Mouse (Mus musculus): ENCODE measurements around the gene Tcirg1. TPM values are rescaled to one million over a fixed set of nuclear protein-coding genes. Genes with fewer than 3 reads are reported as not detected.

The Tcirg1 gene
- polyA plus RNA-seq, 1 experiment from 2014 or later = 16.8 TPM

DNA sequence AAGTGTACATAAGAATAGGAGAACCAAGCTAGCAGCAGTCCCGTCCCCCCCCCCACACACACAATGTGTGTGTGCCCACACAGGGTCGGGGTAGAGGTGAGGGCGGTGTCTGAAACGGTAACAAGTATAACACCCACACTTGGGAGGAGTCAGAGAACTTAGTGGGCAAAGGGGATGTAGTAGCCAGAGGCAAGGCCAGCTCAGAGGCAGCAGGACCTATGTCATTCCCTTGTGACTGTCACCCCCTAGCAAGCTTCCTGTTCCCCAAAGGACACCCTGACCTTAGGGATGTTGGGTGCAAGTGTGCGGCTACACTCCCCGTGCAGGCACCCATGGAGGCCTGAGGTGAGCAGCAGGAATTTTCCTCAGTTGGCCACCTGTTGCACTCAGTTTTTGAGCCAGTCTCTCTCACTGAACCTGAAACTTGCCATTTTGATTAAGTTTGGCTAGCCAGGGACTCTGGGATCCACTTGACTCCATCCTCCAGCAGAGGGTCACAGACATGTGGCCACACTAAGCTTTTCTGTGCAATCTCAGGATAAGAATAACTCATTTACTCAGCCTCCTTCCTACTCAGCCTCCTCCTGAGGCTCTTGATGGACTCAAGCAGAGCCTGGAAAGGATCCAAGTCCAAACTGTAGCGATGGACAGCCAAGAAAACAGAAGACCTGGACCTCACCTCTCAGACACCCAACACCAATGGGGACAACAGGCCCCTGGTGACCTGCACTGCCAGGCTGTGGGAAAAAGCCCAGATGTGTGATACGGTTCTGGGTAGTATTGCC is 1.1 kb upstream of the Tcirg1 start:
- 79% methylated on average over 8 of the region's 8 CpGs for WGBS
- Histone ChIP-seq H3K9ac (no peak overlapping the region), H3K4me1 (replicated peaks) (peaks cover 32% of the 10 kb centered on the region), H3K27me3 (0 out of 2 replicates have a peak, but pooled peaks cover 3% of the 10 kb centered on the region), H3K36me3 (peaks cover 16% of the 10 kb centered on the region), H3K27ac (replicated peaks) (no peak overlapping the region), H3K4me3 (no peak overlapping the region), H3K9me3 (no peaks in the 10 kb centered on the region), H3K4me2 (peak overlapping the region; percentile 74)
- no peak for ATAC-seq (ENCODE audit: low FRiP score, low read depth)

DNA sequence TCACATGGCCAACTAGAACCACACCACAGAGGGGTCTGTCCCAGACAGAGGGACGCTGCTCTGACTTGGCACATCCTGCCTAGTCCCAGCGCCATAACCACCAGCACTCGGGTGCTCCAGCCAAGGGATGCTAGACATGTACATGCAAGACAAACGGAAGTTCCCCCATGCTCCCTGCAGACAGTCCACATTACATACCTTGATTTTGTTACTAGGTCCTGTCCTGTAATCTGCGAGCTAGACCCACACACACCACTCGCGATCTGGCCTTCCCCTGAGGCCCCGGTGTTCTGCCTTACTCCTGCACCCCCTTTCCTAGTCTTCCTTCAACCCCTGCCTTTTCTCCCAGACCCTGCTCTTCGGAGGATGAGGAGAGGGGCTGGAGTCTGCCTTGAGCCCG is 607 bp downstream of the Tcirg1 start:
- WGBS = 49% methylated on average over 10 of the region's 10 CpGs
- H3K27ac ChIP-seq (replicated peaks) = 0 out of 2 replicates have a peak overlapping the region, but pooled peaks have one; percentile 16
- peak overlapping the region; percentile 51 for H3K9ac ChIP-seq
- H3K9me3 ChIP-seq = no peaks in the 10 kb centered on the region
- H3K4me1 ChIP-seq (replicated peaks) = peaks cover 22% of the 10 kb centered on the region
- H3K4me3 ChIP-seq = peak overlapping the region; percentile 43
- H3K4me2 ChIP-seq = peak overlapping the region; percentile 74
- 0 out of 2 replicates have a peak, but pooled peaks cover 3% of the 10 kb centered on the region for H3K27me3 ChIP-seq
- ATAC-seq (ENCODE audit: low FRiP score, low read depth) = no peak
- H3K36me3 ChIP-seq = peaks cover 16% of the 10 kb centered on the region

- Histone ChIP-seq H3K27ac (replicated peaks) (peak overlapping the region; percentile 59), H3K9ac (no peak overlapping the region), H3K36me3 (peaks cover 16% of the 10 kb centered on the region), H3K9me3 (no peaks in the 10 kb centered on the region), H3K4me2 (peak overlapping the region; percentile 74), H3K27me3 (0 out of 2 replicates have a peak, but pooled peaks cover 3% of the 10 kb centered on the region), H3K4me1 (replicated peaks) (peaks cover 18% of the 10 kb centered on the region), H3K4me3 (no peak overlapping the region; the same call in 1 of the 2 replicates)
- 61% methylated on average over 6 of the region's 6 CpGs for WGBS
- ATAC-seq (ENCODE audit: low FRiP score, low read depth) = no peak
Measured at GRCm38 (mm10) chr19:3905261-3905969, 1.5 kb downstream of the Tcirg1 start.

DNA sequence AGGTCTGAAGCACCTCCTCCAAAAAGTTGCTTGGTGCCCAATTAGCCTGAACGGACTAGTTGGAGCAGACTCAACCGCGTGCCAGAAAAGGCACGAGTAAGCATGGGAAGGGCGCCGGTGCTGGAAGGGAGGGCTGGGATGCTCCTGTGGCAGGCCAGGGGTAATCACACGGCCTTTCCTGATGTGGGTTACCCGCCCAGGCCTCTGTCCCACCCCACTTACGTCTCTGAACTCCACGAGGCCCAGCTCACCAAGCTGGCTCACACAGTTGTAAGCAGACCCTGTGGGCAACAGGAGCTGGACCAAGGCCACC is 2.6 kb downstream of the Tcirg1 start:
- Histone ChIP-seq H3K4me3 (no peak overlapping the region), H3K4me2 (0 out of 2 replicates have a peak overlapping the region, but pooled peaks have one; percentile 4), H3K36me3 (peaks cover 6% of the 10 kb centered on the region), H3K4me1 (replicated peaks) (peaks cover 18% of the 10 kb centered on the region), H3K9ac (no peak overlapping the region), H3K27me3 (0 out of 2 replicates have a peak, but pooled peaks cover 3% of the 10 kb centered on the region), H3K9me3 (no peaks in the 10 kb centered on the region), H3K27ac (replicated peaks) (no peak overlapping the region)
- ATAC-seq (ENCODE audit: low FRiP score, low read depth) = no peak
- 63% methylated on average over 10 of the region's 10 CpGs for WGBS

DNA sequence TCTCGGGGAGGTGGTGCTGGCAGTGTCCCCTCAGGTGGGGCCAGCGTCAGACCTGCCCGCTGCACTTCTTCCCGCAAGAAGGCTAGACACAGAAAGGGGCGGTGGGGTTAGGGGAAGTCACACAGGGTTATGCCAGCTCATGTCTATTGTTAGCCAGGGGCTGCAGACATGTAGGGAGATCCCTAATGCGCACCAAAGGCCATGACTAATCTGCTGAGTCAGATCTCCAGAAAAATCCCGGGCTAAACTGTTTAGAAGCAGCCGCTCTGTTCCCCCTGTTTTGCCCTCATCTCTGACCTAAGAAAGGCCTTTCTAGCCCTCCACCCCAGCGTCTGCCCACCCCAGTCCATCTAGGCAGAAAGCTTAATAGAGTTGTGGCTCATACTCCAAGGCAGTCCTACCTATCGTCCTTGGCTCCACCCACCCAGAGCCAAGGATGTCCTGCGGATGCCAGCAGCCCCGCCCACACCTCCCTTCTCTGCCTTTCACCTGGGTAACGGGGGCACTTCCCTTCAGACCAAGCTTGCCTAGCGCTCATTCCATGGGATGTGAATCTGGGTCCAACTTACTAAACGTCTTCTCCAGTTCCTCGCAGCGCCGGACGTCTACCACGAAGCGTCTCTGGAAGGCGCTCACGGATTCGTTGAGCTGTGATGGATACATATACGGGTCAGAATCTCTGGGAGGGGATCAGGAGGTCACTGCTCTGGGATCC is 3.1 kb downstream of the Tcirg1 start:
- H3K27me3 ChIP-seq = 0 out of 2 replicates have a peak, but pooled peaks cover 3% of the 10 kb centered on the region
- H3K9ac ChIP-seq = no peak overlapping the region
- H3K4me3 ChIP-seq = no peak overlapping the region
- no peak for ATAC-seq (ENCODE audit: low FRiP score, low read depth)
- no peak overlapping the region for H3K27ac ChIP-seq (replicated peaks)
- no peak overlapping the region for H3K4me2 ChIP-seq
- peaks cover 18% of the 10 kb centered on the region for H3K4me1 ChIP-seq (replicated peaks)
- peaks cover 5% of the 10 kb centered on the region for H3K36me3 ChIP-seq
- no peaks in the 10 kb centered on the region for H3K9me3 ChIP-seq
- 63% methylated on average over 25 of the region's 25 CpGs for WGBS

DNA sequence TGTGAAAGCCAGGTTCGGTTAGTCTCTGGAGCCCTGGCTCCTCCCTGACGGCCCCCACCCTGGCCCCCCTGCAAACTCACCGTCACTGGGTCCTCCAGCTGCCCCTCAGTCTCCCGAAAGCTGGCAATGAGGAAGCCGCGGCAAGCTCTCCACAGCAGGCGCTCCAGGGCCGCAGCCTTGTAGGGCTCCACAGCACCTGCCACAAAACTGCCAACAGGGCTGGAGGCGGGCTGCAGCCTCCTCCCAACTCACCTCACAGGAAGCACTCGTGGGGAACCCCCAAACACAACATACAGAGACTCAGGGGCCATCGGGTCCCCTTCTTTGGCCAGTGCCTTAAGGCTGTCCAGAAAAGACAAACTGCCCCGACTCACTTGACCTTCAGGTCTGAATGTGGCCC is 4.0 kb downstream of the Tcirg1 start:
- Histone ChIP-seq H3K9ac (no peak overlapping the region), H3K9me3 (no peaks in the 10 kb centered on the region), H3K36me3 (no peaks in the 10 kb centered on the region), H3K4me2 (no peak overlapping the region), H3K27ac (replicated peaks) (no peak overlapping the region), H3K4me3 (no peak overlapping the region), H3K27me3 (0 out of 2 replicates have a peak, but pooled peaks cover 3% of the 10 kb centered on the region), H3K4me1 (replicated peaks) (peaks cover 18% of the 10 kb centered on the region)
- no peak for ATAC-seq (ENCODE audit: low FRiP score, low read depth)
- WGBS = 74% methylated on average over 12 of the region's 12 CpGs

DNA sequence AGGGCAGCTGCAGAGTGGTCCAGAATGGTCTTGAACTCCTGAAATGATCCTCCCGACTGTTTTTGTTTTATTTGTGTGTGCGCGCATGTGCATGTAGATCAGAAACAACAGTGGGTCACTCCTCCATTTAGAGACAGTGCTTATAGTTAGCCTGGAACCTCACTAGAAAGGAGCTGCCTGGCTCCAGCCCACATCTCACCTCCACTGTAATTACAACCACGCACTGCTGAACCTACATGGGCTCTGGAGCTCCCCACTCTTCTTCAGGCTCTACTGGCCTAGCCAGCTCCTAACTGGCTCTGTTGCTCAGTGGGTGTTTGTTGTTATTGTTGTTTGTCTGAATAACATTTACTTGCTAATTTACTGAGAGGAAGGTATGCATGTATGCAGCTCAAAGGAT is 7.3 kb downstream of the Tcirg1 start:
- no peak for ATAC-seq (ENCODE audit: low FRiP score, low read depth)
- Histone ChIP-seq H3K4me2 (no peak overlapping the region), H3K36me3 (0 out of 2 replicates have a peak, but pooled peaks cover 7% of the 10 kb centered on the region), H3K4me3 (no peak overlapping the region), H3K27ac (replicated peaks) (no peak overlapping the region), H3K4me1 (replicated peaks) (0 out of 2 replicates have a peak, but pooled peaks cover 15% of the 10 kb centered on the region), H3K27me3 (no peaks in the 10 kb centered on the region), H3K9ac (no peak overlapping the region), H3K9me3 (no peaks in the 10 kb centered on the region)
- WGBS = 95% methylated on average over 4 of the region's 4 CpGs

DNA sequence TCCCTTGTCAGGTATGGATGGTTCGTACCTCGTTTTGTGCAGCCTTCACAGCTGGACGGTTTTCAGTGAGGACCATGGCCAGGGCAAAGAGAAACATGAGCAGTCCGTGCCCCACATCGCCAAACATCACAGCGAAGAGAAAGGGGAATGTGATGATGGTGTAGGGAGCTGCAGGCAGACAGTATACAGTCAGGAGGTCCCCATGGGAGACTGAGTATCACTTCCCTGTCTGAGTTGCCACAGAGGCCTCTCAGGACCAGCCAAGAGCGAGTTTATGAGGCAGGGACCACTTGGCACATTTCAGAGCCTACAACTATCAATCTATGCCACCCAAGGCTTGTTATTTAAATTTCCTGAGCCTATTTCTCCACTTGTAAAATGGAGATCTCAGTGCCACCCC is 8.0 kb downstream of the Tcirg1 start:
- H3K36me3 ChIP-seq = peaks cover 13% of the 10 kb centered on the region; the same call in 1 of the 2 replicates
- H3K4me3 ChIP-seq = no peak overlapping the region
- no peaks in the 10 kb centered on the region for H3K27me3 ChIP-seq
- no peak overlapping the region for H3K27ac ChIP-seq (replicated peaks)
- H3K4me2 ChIP-seq = no peak overlapping the region
- WGBS = 83% methylated on average over 7 of the region's 7 CpGs
- no peak overlapping the region for H3K9ac ChIP-seq
- no peaks in the 10 kb centered on the region for H3K9me3 ChIP-seq
- H3K4me1 ChIP-seq (replicated peaks) = 0 out of 2 replicates have a peak, but pooled peaks cover 15% of the 10 kb centered on the region
- ATAC-seq (ENCODE audit: low FRiP score, low read depth) = no peak

GRCm38 (mm10) chr19:3897557-3897956 is 9.4 kb downstream of the Tcirg1 start:
- 85% methylated on average over 5 of the region's 5 CpGs for WGBS
- Histone ChIP-seq H3K36me3 (peaks cover 26% of the 10 kb centered on the region), H3K9ac (no peak overlapping the region), H3K9me3 (no peaks in the 10 kb centered on the region), H3K4me3 (no peak overlapping the region), H3K27ac (replicated peaks) (no peak overlapping the region), H3K27me3 (no peaks in the 10 kb centered on the region), H3K4me1 (replicated peaks) (0 out of 2 replicates have a peak, but pooled peaks cover 15% of the 10 kb centered on the region), H3K4me2 (no peak overlapping the region)
- no peak for ATAC-seq (ENCODE audit: low FRiP score, low read depth)

DNA sequence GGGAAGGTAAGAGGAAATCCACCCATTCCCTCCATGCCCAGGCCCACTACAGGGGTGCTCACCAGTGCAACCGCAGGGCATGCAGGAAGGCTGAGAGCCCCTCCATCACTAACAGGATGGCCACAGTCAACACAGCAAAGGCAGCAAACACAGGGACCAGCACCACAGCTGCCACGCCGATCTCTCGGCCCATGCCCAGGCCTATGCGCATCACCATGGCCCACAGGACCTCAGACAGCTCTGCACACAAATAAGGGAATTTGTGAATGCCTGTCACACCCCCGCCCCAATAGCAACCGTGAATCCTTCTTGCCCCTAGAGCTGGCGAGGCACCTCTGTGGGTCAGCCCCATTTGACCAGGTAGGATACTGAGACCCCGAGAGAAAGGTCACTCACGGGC is 10.7 kb downstream of the Tcirg1 start:
- WGBS = 92% methylated on average over 10 of the region's 10 CpGs
- Histone ChIP-seq H3K27ac (replicated peaks) (peak overlapping the region; percentile 75; the same call in 1 of the 2 replicates), H3K4me3 (no peak overlapping the region), H3K4me1 (replicated peaks) (0 out of 2 replicates have a peak, but pooled peaks cover 15% of the 10 kb centered on the region), H3K4me2 (no peak overlapping the region), H3K36me3 (peaks cover 33% of the 10 kb centered on the region), H3K9ac (no peak overlapping the region), H3K27me3 (no peaks in the 10 kb centered on the region), H3K9me3 (no peaks in the 10 kb centered on the region)
- no peak for ATAC-seq (ENCODE audit: low FRiP score, low read depth)

GRCm38 (mm10) chr19:3895171-3895631 is 11.7 kb downstream of the Tcirg1 start:
- peak; percentile 89 for ATAC-seq (ENCODE audit: low FRiP score, low read depth)

More at GRCm38 (mm10) chr19:3895171-3895631, 11.7 kb downstream of the Tcirg1 start:
- peaks cover 42% of the 10 kb centered on the region for H3K36me3 ChIP-seq
- no peak overlapping the region for H3K4me2 ChIP-seq
- no peak overlapping the region for H3K4me3 ChIP-seq
- WGBS = 10% methylated on average over 3 of the region's 3 CpGs
- H3K9me3 ChIP-seq = no peaks in the 10 kb centered on the region
- H3K4me1 ChIP-seq (replicated peaks) = 0 out of 2 replicates have a peak, but pooled peaks cover 15% of the 10 kb centered on the region
- no peak overlapping the region for H3K9ac ChIP-seq
- no peaks in the 10 kb centered on the region for H3K27me3 ChIP-seq
- H3K27ac ChIP-seq (replicated peaks) = peak overlapping the region; percentile 75

Data from hindbrain, embryonic 15.5 days (tissue).